Mouse (Mus musculus) neural tube, embryonic 11.5 days (tissue): ENCODE data around the gene Gstp3. TPM values are rescaled to one million over a fixed set of nuclear protein-coding genes. Genes with fewer than 3 reads are reported as not detected.
"Not testable (repeated sequence)": the region's sequence is repeated elsewhere in the genome, so short reads cannot be mapped to it uniquely, and the experiment has no call there.

Experiments
- ATAC-seq: fragments of 200-750 bp; cut with Nextera tagmentation; 2 replicates; pipeline ENCODE4 v1.8.0; 2017; ENCODE audit warnings: moderate number of reproducible peaks, mild to moderate bottlenecking, moderate TSS enrichment, moderate library complexity; ENCODE audit not compliant: insufficient read depth, low FRiP score, low TSS enrichment
- DNase-seq: peaks from one replicate; pipeline ENCODE4 v3.0.0-alpha.2; 2015; ENCODE audit warnings: low spot score
- H3K27ac ChIP-seq: fragments of 300-500 bp; sonication (generic); 2 replicates; pipeline ENCODE4 v1.5.1; 2014; ENCODE audit warnings: low read depth, mild to moderate bottlenecking, low read length
- H3K27me3 ChIP-seq: fragments of 300-500 bp; sonication (generic); 2 replicates; pipeline ENCODE4 v1.6.1; 2014; ENCODE audit warnings: mild to moderate bottlenecking, low read length, mixed read lengths; ENCODE audit not compliant: control insufficient read depth, insufficient read depth
- H3K36me3 ChIP-seq: fragments of 300-500 bp; sonication (generic); 2 replicates; pipeline ENCODE4 v1.6.1; 2014; ENCODE audit warnings: mild to moderate bottlenecking, low read length, moderate library complexity, mixed read lengths; ENCODE audit not compliant: control insufficient read depth, insufficient read depth
- H3K4me1 ChIP-seq: fragments of 300-500 bp; sonication (generic); 2 replicates; pipeline ENCODE4 v1.6.1; 2014; ENCODE audit warnings: low read length, mixed read lengths; ENCODE audit not compliant: control insufficient read depth, insufficient read depth
- H3K4me2 ChIP-seq: fragments of 300-500 bp; sonication (generic); 2 replicates; pipeline ENCODE4 v1.6.1; 2014; ENCODE audit warnings: low read depth, mild to moderate bottlenecking, moderate library complexity
- H3K4me3 ChIP-seq: fragments of 300-500 bp; sonication (generic); 2 replicates; pipeline ENCODE4 v1.5.1; 2014; ENCODE audit warnings: low read depth, low read length
- H3K9ac ChIP-seq: fragments of 300-500 bp; sonication (generic); 2 replicates; pipeline ENCODE4 v1.6.1; 2014; ENCODE audit warnings: mild to moderate bottlenecking, low read length
- H3K9me3 ChIP-seq: fragments of 300-500 bp; sonication (generic); 2 replicates; pipeline ENCODE4 v1.6.1; 2016; ENCODE audit warnings: low read length; ENCODE audit not compliant: control insufficient read depth
- WGBS: fragments of 180-500 bp; shearing (Covaris S2); extraction: QIAGEN DNeasy Blood & Tissue Kit; methylation state at CpG from one replicate; pipeline ENCODE4 v1.1.7; 2014; 5-methylcytosine and 5-hydroxymethylcytosine counted together
- polyA plus RNA-seq: library from polyadenylated mRNA; unstranded; fragments of >200 nt; fragmentation: Nextera tagmentation; extraction: Ambion mirVana; gene quantifications from 2 replicates; pipeline ENCODE4 v1.2.1, GENCODE M21; 2014

The Gstp3 gene
- polyA plus RNA-seq, 1 experiment from 2014 or later: not detected

DNA sequence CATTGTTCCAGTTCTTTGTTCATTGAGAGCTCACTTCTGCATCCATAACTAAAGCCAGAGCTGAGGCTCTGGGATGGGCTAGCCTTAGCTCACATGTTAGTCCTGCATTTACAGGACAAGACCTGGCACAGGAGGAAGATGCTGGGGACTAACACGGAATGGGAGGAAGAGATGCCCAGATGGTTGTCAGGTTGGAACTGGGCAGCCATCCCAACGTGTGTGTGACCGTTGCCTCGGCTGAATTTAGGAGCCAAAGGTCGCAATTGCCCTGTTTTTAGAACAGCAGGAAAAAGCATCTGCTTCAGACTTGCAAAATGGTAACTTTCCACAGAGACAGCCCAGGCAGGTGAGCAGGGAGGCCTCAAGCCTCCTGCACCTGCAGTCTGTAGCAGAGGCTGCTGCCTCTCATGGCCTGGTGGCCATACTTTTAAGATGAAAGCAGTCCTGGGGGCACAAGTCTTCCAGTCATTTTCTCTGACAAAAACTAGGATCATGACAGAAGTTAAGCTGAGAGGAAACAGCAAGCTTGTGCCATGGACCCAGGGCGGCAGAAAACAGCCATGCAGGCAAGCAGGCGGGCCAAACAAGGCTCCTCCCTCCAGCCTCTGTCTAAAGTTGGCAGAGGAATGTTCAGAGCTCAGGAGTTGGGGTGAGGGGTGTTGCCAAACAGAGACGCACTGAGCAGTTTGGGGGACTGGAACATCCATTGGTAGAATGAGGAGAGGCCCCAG lies 4.0 kb downstream of the Gstp3 start:
- Histone ChIP-seq H3K4me1 (no peaks in the 10 kb centered on the region), H3K27ac (no peak overlapping the region), H3K36me3 (no peaks in the 10 kb centered on the region), H3K9me3 (no peaks in the 10 kb centered on the region), H3K4me3 (no peak overlapping the region), H3K4me2 (no peak overlapping the region), H3K9ac (no peak overlapping the region), H3K27me3 (no peaks in the 10 kb centered on the region)
- DNase-seq: no peak
- 69% methylated on average over 8 of the region's 8 CpGs for WGBS
- no peak for ATAC-seq

DNA sequence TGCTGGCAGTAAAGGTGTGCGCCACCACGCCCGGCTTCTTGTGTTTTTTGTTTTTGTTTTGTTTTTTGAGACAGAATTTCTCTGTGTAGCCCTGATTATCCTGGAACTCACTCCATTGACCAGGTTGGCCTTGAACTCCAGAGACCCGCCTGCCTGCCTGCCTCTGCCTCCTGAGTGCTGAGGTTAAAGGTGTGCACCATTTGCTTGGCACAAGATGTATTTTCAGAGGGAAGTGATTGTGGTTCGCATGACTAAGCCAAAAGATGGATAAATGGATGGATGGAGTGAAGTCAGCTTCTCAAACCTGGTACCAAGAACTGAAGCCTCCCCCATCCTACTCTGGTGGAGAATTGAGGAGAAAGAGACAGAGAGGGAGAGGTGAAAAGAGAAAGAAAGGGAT lies 4.8 kb downstream of the Gstp3 start:
- ATAC-seq: no peak
- WGBS: 89% methylated on average over 5 of the region's 5 CpGs
- H3K9me3 ChIP-seq: no peaks in the 10 kb centered on the region

DNA sequence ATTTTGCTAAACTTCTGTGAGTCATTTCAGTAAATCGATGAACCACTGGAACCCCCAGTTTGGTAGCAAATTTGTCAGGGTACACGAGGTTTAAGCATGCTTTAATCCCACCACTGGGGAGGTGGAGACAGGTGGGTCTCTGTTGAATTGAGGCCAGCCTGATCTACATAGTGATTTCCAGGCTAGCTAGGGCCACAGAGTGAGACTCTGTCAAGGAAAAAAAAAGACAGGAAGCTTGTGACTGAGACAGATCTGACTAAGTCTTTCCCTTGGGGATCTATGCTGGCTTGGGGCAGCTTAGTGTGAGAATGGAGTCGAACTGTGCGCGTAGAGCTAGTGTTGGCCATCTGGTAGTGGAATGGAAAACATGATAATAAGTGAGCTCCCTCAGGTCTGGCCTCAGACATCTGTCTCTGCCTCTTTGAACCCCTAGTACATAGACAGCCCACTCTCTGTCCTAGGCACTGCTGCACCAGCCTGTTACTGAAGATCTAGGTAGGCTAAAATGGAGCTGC lies 6.8 kb downstream of the Gstp3 start:
- no peaks in the 10 kb centered on the region for H3K36me3 ChIP-seq
- no peak overlapping the region for H3K27ac ChIP-seq
- H3K4me3 ChIP-seq: no peak overlapping the region
- no peaks in the 10 kb centered on the region for H3K27me3 ChIP-seq
- DNase-seq: no peak
- ATAC-seq: no peak
- H3K4me2 ChIP-seq: no peak overlapping the region
- WGBS: 77% methylated on average over 5 of the region's 5 CpGs
- H3K9ac ChIP-seq: no peak overlapping the region
- no peaks in the 10 kb centered on the region for H3K9me3 ChIP-seq
- no peaks in the 10 kb centered on the region for H3K4me1 ChIP-seq

More for the DNA sequence above, 4.8 kb downstream of the Gstp3 start:
- Histone ChIP-seq H3K4me1 (no peaks in the 10 kb centered on the region), H3K27ac (no peak overlapping the region), H3K36me3 (no peaks in the 10 kb centered on the region), H3K27me3 (no peaks in the 10 kb centered on the region), H3K4me3 (no peak overlapping the region), H3K9ac (no peak overlapping the region), H3K4me2 (no peak overlapping the region)
- no peak for DNase-seq

DNA sequence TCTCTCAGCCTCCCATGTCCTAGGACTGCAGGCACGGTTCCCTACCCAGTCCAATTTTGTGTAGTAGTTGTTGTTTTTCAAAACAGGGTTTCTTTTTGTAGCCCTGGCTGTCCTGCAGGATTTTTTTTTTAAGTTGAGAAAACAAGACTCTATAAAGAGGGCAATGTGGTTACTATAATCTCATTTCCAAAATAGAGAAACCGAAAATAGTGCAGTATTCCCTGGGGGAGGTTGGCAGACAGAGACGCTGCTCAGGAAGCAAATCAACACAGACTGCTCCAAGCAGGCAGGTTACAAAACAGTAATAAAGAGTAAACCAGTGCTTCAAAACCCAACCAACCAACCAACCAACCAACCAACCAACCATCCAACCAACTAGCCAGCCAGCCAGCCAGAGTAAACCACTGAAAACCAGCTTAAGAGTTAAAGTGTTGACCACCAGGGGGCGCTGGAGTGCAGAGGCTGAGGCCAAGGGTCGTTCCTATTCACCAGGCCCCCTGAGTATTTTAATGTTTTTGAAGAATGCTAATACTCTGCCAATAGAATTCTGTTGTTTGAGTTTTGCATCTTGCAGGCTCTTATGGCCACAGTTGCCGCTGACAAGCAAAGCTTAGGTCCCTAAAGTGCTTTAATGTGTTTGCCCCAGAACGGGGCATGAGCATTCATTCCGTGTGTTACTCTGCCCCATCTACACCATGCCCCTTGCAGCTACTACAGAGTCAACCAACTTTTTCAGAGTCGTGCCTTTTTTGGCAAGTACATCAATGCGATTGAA lies 7.4 kb downstream of the Gstp3 start:
- no peaks in the 10 kb centered on the region for H3K36me3 ChIP-seq
- DNase-seq (peak; percentile 68), ATAC-seq (no peak)
- H3K4me1 ChIP-seq: no peaks in the 10 kb centered on the region
- no peaks in the 10 kb centered on the region for H3K9me3 ChIP-seq
- no peak overlapping the region for H3K4me3 ChIP-seq
- H3K27ac ChIP-seq: no peak overlapping the region
- no peaks in the 10 kb centered on the region for H3K27me3 ChIP-seq
- H3K4me2 ChIP-seq: no peak overlapping the region
- no peak overlapping the region for H3K9ac ChIP-seq
- WGBS: 54% methylated on average over 10 of the region's 10 CpGs

DNA sequence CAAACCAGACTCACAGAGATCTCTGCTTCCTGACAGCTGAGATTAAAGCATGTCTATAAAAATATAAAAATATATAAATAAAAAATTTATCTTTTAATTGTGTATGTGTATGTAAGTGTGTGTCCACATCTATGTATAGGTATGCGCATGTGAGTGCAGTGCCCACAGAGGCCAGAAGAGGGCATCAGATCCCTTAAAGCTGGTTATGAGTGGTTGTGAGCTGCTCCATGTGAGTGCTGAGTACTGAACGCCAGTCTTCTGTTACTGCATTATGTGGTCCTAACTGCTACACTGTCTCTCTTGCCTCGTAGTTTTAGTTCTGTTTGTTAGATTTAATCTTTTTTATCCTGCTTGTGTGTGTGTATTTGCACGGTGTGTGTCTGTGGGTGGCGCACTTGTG lies 8.4 kb downstream of the Gstp3 start:
- Histone ChIP-seq H3K9me3 (no peaks in the 10 kb centered on the region), H3K9ac (no peak overlapping the region), H3K27me3 (no peaks in the 10 kb centered on the region), H3K4me2 (no peak overlapping the region), H3K36me3 (no peaks in the 10 kb centered on the region), H3K4me3 (no peak overlapping the region), H3K4me1 (no peaks in the 10 kb centered on the region), H3K27ac (no peak overlapping the region)
- ATAC-seq (no peak), DNase-seq (no peak)
- 90% methylated on average over 5 of the region's 5 CpGs for WGBS

DNA sequence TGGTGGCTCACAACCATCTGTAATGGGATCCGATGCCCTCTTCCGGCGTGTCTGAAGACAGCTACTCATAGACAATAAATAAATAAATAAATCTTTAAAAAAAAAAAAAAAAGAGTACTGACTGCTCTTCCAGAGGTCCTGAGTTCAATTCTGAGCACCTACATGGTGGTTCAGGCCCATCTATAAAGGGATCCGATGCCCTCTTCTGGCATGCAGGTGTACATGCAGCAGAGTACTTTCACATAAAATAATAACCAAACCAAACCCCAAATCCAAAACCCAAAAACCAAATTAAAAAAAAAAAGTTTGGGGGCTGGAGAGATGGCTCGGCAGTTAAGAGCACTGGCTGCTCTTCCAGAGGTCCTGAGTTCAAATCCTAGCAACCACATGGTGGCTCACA lies 10.3 kb downstream of the Gstp3 start:
- H3K27me3 ChIP-seq, ATAC-seq, DNase-seq, H3K9ac ChIP-seq, H3K4me3 ChIP-seq, H3K4me2 ChIP-seq, H3K27ac ChIP-seq, H3K4me1 ChIP-seq, H3K9me3 ChIP-seq, H3K36me3 ChIP-seq: not testable (repeated sequence)
- WGBS: 80% methylated on average over 5 of the region's 5 CpGs

DNA sequence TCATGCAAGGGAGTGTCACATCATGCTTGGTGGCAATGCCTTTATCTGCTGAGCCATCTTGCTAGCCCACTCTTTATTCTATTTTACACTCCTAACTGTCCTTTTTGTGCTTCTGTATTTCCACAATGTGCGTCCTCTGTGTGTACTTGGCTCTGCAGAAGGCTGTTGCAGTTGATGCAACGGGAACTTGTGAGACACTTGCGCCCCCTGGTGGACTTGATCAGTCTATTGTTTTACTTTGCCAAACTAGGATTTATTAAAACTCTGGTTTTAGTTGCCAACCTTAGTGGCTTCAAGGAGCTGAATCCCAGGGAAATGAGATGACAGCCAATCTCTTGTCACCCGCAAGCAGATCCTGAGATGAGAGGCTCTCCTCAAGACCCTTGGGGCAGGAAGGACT lies 11.5 kb downstream of the Gstp3 start:
- 17% methylated on average over 4 of the region's 4 CpGs for WGBS
- DNase-seq (peak; percentile 81), ATAC-seq (no peak)
- H3K27ac ChIP-seq: no peak overlapping the region
- no peak overlapping the region for H3K4me2 ChIP-seq
- no peaks in the 10 kb centered on the region for H3K36me3 ChIP-seq
- H3K9ac ChIP-seq: no peak overlapping the region
- H3K9me3 ChIP-seq: no peaks in the 10 kb centered on the region
- no peaks in the 10 kb centered on the region for H3K27me3 ChIP-seq
- H3K4me1 ChIP-seq: no peaks in the 10 kb centered on the region
- H3K4me3 ChIP-seq: no peak overlapping the region

DNA sequence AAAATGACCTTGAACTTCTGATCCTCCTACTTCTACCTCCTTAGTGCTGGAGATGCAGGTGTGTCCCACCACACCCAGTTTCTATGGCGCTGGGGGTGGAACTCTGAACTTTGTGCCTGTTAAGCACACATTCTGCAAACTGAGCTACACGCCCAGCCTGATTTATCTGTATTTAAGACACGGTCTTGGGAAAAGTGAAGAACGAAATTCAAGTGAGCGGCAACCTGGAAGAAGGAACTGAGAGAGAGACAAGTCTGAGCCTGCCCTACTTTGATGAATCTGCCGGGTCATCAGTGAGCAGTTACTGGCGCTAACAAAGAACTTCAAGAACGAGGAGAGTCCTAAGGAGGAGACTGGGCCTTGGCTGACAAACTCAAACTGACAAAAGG lies 12.5 kb downstream of the Gstp3 start:
- WGBS: 85% methylated on average over 8 of the region's 8 CpGs
- Histone ChIP-seq H3K9ac (no peak overlapping the region), H3K27me3 (no peaks in the 10 kb centered on the region), H3K4me2 (no peak overlapping the region), H3K4me1 (no peaks in the 10 kb centered on the region), H3K4me3 (no peak overlapping the region), H3K36me3 (no peaks in the 10 kb centered on the region), H3K9me3 (no peaks in the 10 kb centered on the region), H3K27ac (no peak overlapping the region)
- ATAC-seq: no peak
- no peak for DNase-seq
